Mouse (Mus musculus): ENCODE results near the gene Fbxl15.

DNA sequence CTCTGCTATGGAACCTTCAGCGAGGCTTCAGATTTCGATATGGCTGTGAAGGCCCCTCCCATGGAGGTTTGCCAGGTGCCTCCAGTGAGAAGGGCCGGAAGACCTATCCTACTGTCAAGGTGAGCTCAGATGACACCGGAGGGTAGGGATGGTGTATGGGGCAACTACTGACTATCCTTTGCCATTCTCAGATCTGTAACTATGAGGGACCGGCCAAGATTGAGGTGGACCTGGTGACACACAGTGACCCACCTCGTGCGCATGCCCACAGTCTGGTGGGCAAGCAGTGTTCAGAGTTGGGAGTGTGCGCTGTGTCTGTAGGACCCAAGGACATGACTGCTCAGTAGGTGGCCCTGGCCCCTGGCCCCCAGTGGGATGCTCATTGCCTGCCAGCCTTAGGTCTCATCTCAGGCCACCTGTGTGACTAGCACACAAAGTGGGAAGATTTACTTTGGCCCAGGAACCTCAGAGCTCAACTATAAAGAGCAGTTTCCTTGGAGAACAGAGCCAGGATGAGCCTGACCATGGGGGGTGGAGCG is 21.2 kb upstream of the Fbxl15 start:
- no peak for TF ChIP-seq EP300 (optimal IDR thresholded peaks at IDR 0.05)
- TF ChIP-seq CTCF (IDR thresholded peaks at IDR 0.05; ENCODE audit: low read depth) = no peak

Measured in stomach, postnatal 0 days (tissue).